ENCODE assay signal across 12 mouse cellular contexts in genomic region chr13:32008116-32008641, GRCm38 (mm10).
DNase-seq lines count a peak whose midpoint lies in the region; ATAC-seq and TF ChIP-seq lines count a peak whose summit lies in the region.
"Had no signal": no experiment of that assay in that cellular context is flagged by ENCODE, and none has a peak within 500 bp of the region (broad histone marks: within the 10 kb centered on the region; RNA-seq: fewer than 3 reads in every experiment).

No protein-coding gene starts in this region.

- H3K4me1 ChIP-seq in forebrain, postnatal 0 days (ENCODE audit: insufficient read depth), result no peaks in the 10 kb centered on the region
- no peaks in the 10 kb centered on the region; the same call in 1 of the 2 replicates for H3K4me1 ChIP-seq in forebrain, embryonic 15.5 days
- no peaks in the 10 kb centered on the region; the same call in 1 of the 2 replicates for H3K4me1 ChIP-seq in lung, postnatal 0 days (ENCODE audit: insufficient read depth, low read depth, low read length)
- 0 out of 4 replicates have a peak, but pooled peaks cover 0 to 4% of the 10 kb centered on the region in 2 experiments for H3K4me1 ChIP-seq in heart, embryonic 14.5 days (ENCODE audit: control insufficient read depth in 2 of 2, insufficient read depth in 2 of 2, low read length in 2 of 2)
- H3K4me1 ChIP-seq in stomach, embryonic 15.5 days, result no peaks in the 10 kb centered on the region
- H3K4me1 ChIP-seq: forebrain, embryonic 13.5 days had no signal

- H3K36me3 ChIP-seq in forebrain, postnatal 0 days (ENCODE audit: insufficient read depth), result no peaks in the 10 kb centered on the region
- no peaks in the 10 kb centered on the region for H3K36me3 ChIP-seq in forebrain, embryonic 15.5 days
- H3K36me3 ChIP-seq in lung, postnatal 0 days (ENCODE audit: insufficient read depth, low read length), result no peaks in the 10 kb centered on the region
- no peaks in the 10 kb centered on the region for H3K36me3 ChIP-seq in heart, embryonic 14.5 days (ENCODE audit: control insufficient read depth, insufficient read depth, low read length)
- no peaks in the 10 kb centered on the region for H3K36me3 ChIP-seq in stomach, embryonic 15.5 days

- H3K27ac ChIP-seq in forebrain, postnatal 0 days (ENCODE audit: low read depth, low read length), result 0 out of 2 replicates have a peak overlapping the region, but pooled peaks have one; percentile 0
- no peak overlapping the region for H3K27ac ChIP-seq in forebrain, embryonic 15.5 days (replicated peaks)
- H3K27ac ChIP-seq in lung, postnatal 0 days (ENCODE audit: low read length), result no peak overlapping the region
- H3K27ac ChIP-seq in heart, embryonic 14.5 days (replicated peaks in 1 of 2; ENCODE audit: control insufficient read depth in 1 of 2, insufficient read depth in 1 of 2, low read depth in 2 of 2, low read length in 2 of 2), result peak overlapping the region; percentile 32 to 50; a peak in 3 of 4 replicates
- no peak overlapping the region for H3K27ac ChIP-seq in stomach, embryonic 15.5 days
- H3K27ac ChIP-seq: forebrain, embryonic 13.5 days had no signal

- H3K9ac ChIP-seq in forebrain, postnatal 0 days, result no peak overlapping the region
- H3K9ac ChIP-seq in forebrain, embryonic 15.5 days (replicated peaks), result no peak overlapping the region
- H3K9ac ChIP-seq in lung, postnatal 0 days (replicated peaks; ENCODE audit: low read depth), result no peak overlapping the region
- no peak overlapping the region for H3K9ac ChIP-seq in heart, embryonic 14.5 days (ENCODE audit: low read length)
- H3K9ac ChIP-seq in stomach, embryonic 15.5 days, result no peak overlapping the region
- H3K9ac ChIP-seq: forebrain, embryonic 13.5 days had no signal

- no peak overlapping the region for H3K4me2 ChIP-seq in forebrain, postnatal 0 days (ENCODE audit: low read depth)
- no peak overlapping the region for H3K4me2 ChIP-seq in forebrain, embryonic 15.5 days (replicated peaks)
- peak overlapping the region; percentile 25; the same call in 1 of the 2 replicates for H3K4me2 ChIP-seq in lung, postnatal 0 days (replicated peaks; ENCODE audit: low read depth, low read length)
- H3K4me2 ChIP-seq in heart, embryonic 14.5 days (ENCODE audit: low read length), result peak overlapping the region; percentile 36
- peak overlapping the region; percentile 37; the same call in 1 of the 2 replicates for H3K4me2 ChIP-seq in stomach, embryonic 15.5 days
- H3K4me2 ChIP-seq: forebrain, embryonic 13.5 days; liver, embryonic 11.5 days had no signal

- no peak for DNase-seq in forebrain, postnatal 0 days
- peak; percentile 23 for DNase-seq in lung, postnatal 0 days (ENCODE audit: low spot score)
- no peak for DNase-seq in lung, postnatal 36 days
- DNase-seq in spleen, adult 18-20 months, result no peak
- DNase-seq: B cell, adult 2 months had no signal

- no peak for TF ChIP-seq CTCF in forebrain, postnatal 0 days (IDR thresholded peaks at IDR 0.05; ENCODE audit: low read depth)
- no peak for TF ChIP-seq CTCF in lung, postnatal 0 days (IDR thresholded peaks at IDR 0.05)

- H3K4me3 ChIP-seq in forebrain, postnatal 0 days (ENCODE audit: low read depth, low read length), result no peak overlapping the region
- H3K4me3 ChIP-seq in forebrain, embryonic 15.5 days, result no peak overlapping the region
- no peak overlapping the region for H3K4me3 ChIP-seq in lung, postnatal 0 days (ENCODE audit: low read depth, low read length)
- H3K4me3 ChIP-seq in heart, embryonic 14.5 days (ENCODE audit: control insufficient read depth in 1 of 2, insufficient read depth in 1 of 2, low read depth in 1 of 2, low read length in 2 of 2), result no peak overlapping the region
- H3K4me3 ChIP-seq in stomach, embryonic 15.5 days (replicated peaks), result no peak overlapping the region
- H3K4me3 ChIP-seq: forebrain, embryonic 13.5 days had no signal

- H3K27me3 ChIP-seq in forebrain, postnatal 0 days (ENCODE audit: insufficient read depth, low read length), result no peaks in the 10 kb centered on the region
- no peaks in the 10 kb centered on the region for H3K27me3 ChIP-seq in forebrain, embryonic 15.5 days
- no peaks in the 10 kb centered on the region for H3K27me3 ChIP-seq in lung, postnatal 0 days (replicated peaks; ENCODE audit: insufficient read depth, low read length)
- no peaks in the 10 kb centered on the region for H3K27me3 ChIP-seq in heart, embryonic 14.5 days (ENCODE audit: control insufficient read depth, insufficient read depth, low read length)
- H3K27me3 ChIP-seq in stomach, embryonic 15.5 days (replicated peaks), result no peaks in the 10 kb centered on the region
- H3K27me3 ChIP-seq: forebrain, embryonic 13.5 days had no signal

- no peaks in the 10 kb centered on the region for H3K9me3 ChIP-seq in forebrain, postnatal 0 days (ENCODE audit: low read length)
- H3K9me3 ChIP-seq in forebrain, embryonic 15.5 days, result no peaks in the 10 kb centered on the region
- no peaks in the 10 kb centered on the region for H3K9me3 ChIP-seq in lung, postnatal 0 days (ENCODE audit: low read length)
- H3K9me3 ChIP-seq in heart, embryonic 14.5 days (ENCODE audit: control insufficient read depth, low read length), result no peaks in the 10 kb centered on the region
- H3K9me3 ChIP-seq in stomach, embryonic 15.5 days, result no peaks in the 10 kb centered on the region
- H3K9me3 ChIP-seq: forebrain, embryonic 13.5 days had no signal

- no peak for TF ChIP-seq EP300 in lung, postnatal 0 days (IDR thresholded peaks at IDR 0.05)

- WGBS in forebrain, postnatal 0 days, result 58% methylated on average over 7 of the region's 7 CpGs
- 70% methylated on average over 7 of the region's 7 CpGs for whole genome bisulfite sequencing in forebrain, embryonic 15.5 days
- WGBS in lung, postnatal 0 days, result 25% methylated on average over 7 of the region's 7 CpGs
- 42% methylated on average over 7 of the region's 7 CpGs for WGBS in heart, embryonic 14.5 days
- 26% methylated on average over 7 of the region's 7 CpGs for WGBS in stomach, embryonic 15.5 days

- ATAC-seq in forebrain, postnatal 0 days, result no peak
- ATAC-seq in forebrain, embryonic 15.5 days (replicated peaks), result no peak
- ATAC-seq in lung, postnatal 0 days, result no peak
- ATAC-seq in heart, embryonic 14.5 days (ENCODE audit: insufficient number of reproducible peaks, insufficient read depth, low FRiP score, low read depth), result no peak
- no peak for ATAC-seq in stomach, embryonic 15.5 days (ENCODE audit: insufficient read depth, low FRiP score, low read depth)
- ATAC-seq in megakaryocyte-erythroid progenitor cell, adult 5-6 weeks (replicated peaks; ENCODE audit: low FRiP score, low TSS enrichment, poor library complexity, severe bottlenecking), result no peak
- ATAC-seq: forebrain, embryonic 13.5 days; inflammation-experienced regulatory T-cells, adult 6 months had no signal

Comparison
In these comparisons a context has a peak if more than half of its experiments do, and no peak if none do; other contexts are left out.
1. H3K27ac ChIP-seq: peak in forebrain, postnatal 0 days (single experiment) and heart, embryonic 14.5 days (2 of 2); none in forebrain, embryonic 15.5 days (single experiment), lung, postnatal 0 days (single experiment) and stomach, embryonic 15.5 days (single experiment).
2. H3K4me2 ChIP-seq: peak in lung, postnatal 0 days (single experiment), heart, embryonic 14.5 days (single experiment) and stomach, embryonic 15.5 days (single experiment); none in forebrain, postnatal 0 days (single experiment) and forebrain, embryonic 15.5 days (single experiment).